Comparison of ENCODE assay signal across 9 mouse cellular contexts in genomic region chr3:102249401-102249991, GRCm38 (mm10). TPM values are rescaled to one million over a fixed set of nuclear protein-coding genes. Genes with fewer than 3 reads are reported as not detected.
A peak's percentile ranks its signal among the peaks of the same experiment; 100 is the strongest.
DNase-seq lines count a peak whose midpoint lies in the region; ATAC-seq lines count a peak whose summit lies in the region.
"Had no signal": no experiment of that assay in that cellular context is flagged by ENCODE, and none has a peak within 500 bp of the region (broad histone marks: within the 10 kb centered on the region; RNA-seq: fewer than 3 reads in every experiment).

No protein-coding gene starts in this region.

- no peak overlapping the region for H3K9ac ChIP-seq in kidney, embryonic 14.5 days (ENCODE audit: low read depth, low read length)
- no peak overlapping the region for H3K9ac ChIP-seq in limb, embryonic 13.5 days
- no peak overlapping the region for H3K9ac ChIP-seq in neural tube, embryonic 15.5 days (replicated peaks)
- H3K9ac ChIP-seq: heart, embryonic 13.5 days had no signal

- no peak overlapping the region for H3K27ac ChIP-seq in kidney, embryonic 14.5 days (ENCODE audit: low read depth, low read length)
- no peak overlapping the region for H3K27ac ChIP-seq in limb, embryonic 13.5 days
- H3K27ac ChIP-seq in neural tube, embryonic 15.5 days (replicated peaks) = no peak overlapping the region
- H3K27ac ChIP-seq: heart, embryonic 13.5 days had no signal

- 0 out of 2 replicates have a peak, but pooled peaks have one; percentile 35 for ATAC-seq in kidney, embryonic 14.5 days (ENCODE audit: low FRiP score, low TSS enrichment)
- peak; percentile 54; the same call in 1 of the 2 replicates for ATAC-seq in limb, embryonic 13.5 days (ENCODE audit: low FRiP score, low read depth)
- peak; percentile 84; the same call in 1 of the 2 replicates for ATAC-seq in neural tube, embryonic 15.5 days (ENCODE audit: low FRiP score)

- no peaks in the 10 kb centered on the region for H3K36me3 ChIP-seq in kidney, embryonic 14.5 days (ENCODE audit: control insufficient read depth, insufficient read depth, low read length)
- no peaks in the 10 kb centered on the region for H3K36me3 ChIP-seq in limb, embryonic 13.5 days
- H3K36me3 ChIP-seq in neural tube, embryonic 15.5 days = no peaks in the 10 kb centered on the region
- H3K36me3 ChIP-seq: heart, embryonic 13.5 days had no signal

- H3K4me3 ChIP-seq in kidney, embryonic 14.5 days (ENCODE audit: low read length) = no peak overlapping the region
- no peak overlapping the region for H3K4me3 ChIP-seq in limb, embryonic 13.5 days
- no peak overlapping the region for H3K4me3 ChIP-seq in neural tube, embryonic 15.5 days (replicated peaks)
- H3K4me3 ChIP-seq: heart, embryonic 13.5 days had no signal

- H3K27me3 ChIP-seq in kidney, embryonic 14.5 days (ENCODE audit: control insufficient read depth, insufficient read depth, low read length) = 0 out of 2 replicates have a peak, but pooled peaks cover 3% of the 10 kb centered on the region
- H3K27me3 ChIP-seq in limb, embryonic 13.5 days = no peaks in the 10 kb centered on the region
- H3K27me3 ChIP-seq in neural tube, embryonic 15.5 days (replicated peaks) = no peaks in the 10 kb centered on the region
- H3K27me3 ChIP-seq: heart, embryonic 13.5 days had no signal

- no peaks in the 10 kb centered on the region for H3K4me1 ChIP-seq in kidney, embryonic 14.5 days (ENCODE audit: control insufficient read depth, insufficient read depth, low read length)
- peaks cover 9% of the 10 kb centered on the region for H3K4me1 ChIP-seq in limb, embryonic 13.5 days
- H3K4me1 ChIP-seq in neural tube, embryonic 15.5 days = no peaks in the 10 kb centered on the region

- H3K9me3 ChIP-seq in kidney, embryonic 14.5 days (ENCODE audit: control insufficient read depth, low read length) = peaks cover 4% of the 10 kb centered on the region; the same call in 1 of the 2 replicates
- peaks cover 4% of the 10 kb centered on the region; the same call in 1 of the 2 replicates for H3K9me3 ChIP-seq in limb, embryonic 13.5 days
- H3K9me3 ChIP-seq in neural tube, embryonic 15.5 days (replicated peaks) = no peaks in the 10 kb centered on the region
- H3K9me3 ChIP-seq: heart, embryonic 13.5 days had no signal

- peak; percentile 24 to 26 for DNase-seq in cerebellum, adult 18-20 months
- no peak for DNase-seq in cerebellum, adult 11-12 months
- peak; percentile 18 for DNase-seq in cerebellum, adult 8-10 months
- peak; percentile 36 to 84 for DNase-seq in frontal cortex, adult 2 months (ENCODE audit: extremely low spot score in 1 of 2, low spot score in 1 of 2)
- DNase-seq in thymus, postnatal 0 days (ENCODE audit: low spot score) = no peak

- WGBS in kidney, embryonic 14.5 days = 50% methylated on average over 9 of the region's 9 CpGs
- WGBS in limb, embryonic 13.5 days = 50% methylated on average over 9 of the region's 9 CpGs
- 58% methylated on average over 9 of the region's 9 CpGs for WGBS in neural tube, embryonic 15.5 days

- H3K4me2 ChIP-seq in kidney, embryonic 14.5 days (replicated peaks; ENCODE audit: low read depth, low read length) = no peak overlapping the region
- no peak overlapping the region for H3K4me2 ChIP-seq in limb, embryonic 13.5 days (replicated peaks)
- H3K4me2 ChIP-seq in neural tube, embryonic 15.5 days = no peak overlapping the region
- H3K4me2 ChIP-seq: heart, embryonic 13.5 days had no signal

RNA-seq across cellular contexts. Expression of gene Vangl1, which starts 45.0 kb away (rescaled TPM):
- polyA plus RNA-seq in frontal cortex, adult 2 months (2012; rRNA removed) = 5.0 and 5.1 TPM in 2 replicates
- polyA plus RNA-seq in kidney, embryonic 14.5 days (2014; fragmentation: Nextera tagmentation; extraction: Ambion mirVana) = 9.4 and 22.4 TPM in 2 replicates
- 17.2 and 19.8 TPM in 2 replicates for polyA plus RNA-seq in limb, embryonic 13.5 days (2015; fragmentation: Nextera tagmentation; extraction: Ambion mirVana)
- 9.0 and 11.8 TPM in 2 replicates for polyA plus RNA-seq in neural tube, embryonic 15.5 days (2015; fragmentation: Nextera tagmentation; extraction: Ambion mirVana)
- polyA plus RNA-seq in thymus, postnatal 0 days (2015; fragmentation: Nextera tagmentation; extraction: Ambion mirVana) = 5.2 and 5.4 TPM in 2 replicates

Comparison
In these comparisons a context has a peak if more than half of its experiments do, and no peak if none do; other contexts are left out.
1. DNase-seq: peak in cerebellum, adult 18-20 months (2 of 2), cerebellum, adult 8-10 months (single experiment) and frontal cortex, adult 2 months (2 of 2); none in cerebellum, adult 11-12 months (single experiment) and thymus, postnatal 0 days (single experiment).
2. Peak in every context shown above with its lines, with median percentiles within 50 percentile points of each other: ATAC-seq.